Mouse (Mus musculus): ENCODE data around the gene Park7. TPM values are rescaled to one million over a fixed set of nuclear protein-coding genes. Genes with fewer than 3 reads are reported as not detected.

Gene Park7
- polyA plus RNA-seq, 1 experiment from 2014 or later: 371 TPM

- H3K4me1 ChIP-seq (ENCODE audit: control insufficient read depth, insufficient read depth, low read length): no peaks in the 10 kb centered on the region; the same call in 1 of the 2 replicates
- no peak overlapping the region for H3K9ac ChIP-seq (ENCODE audit: low read depth, low read length)
- WGBS: 93% methylated on average over 12 of the region's 12 CpGs
- peaks cover 46% of the 10 kb centered on the region for H3K36me3 ChIP-seq (ENCODE audit: control insufficient read depth, insufficient read depth, low read length)
- H3K27ac ChIP-seq (ENCODE audit: low read length): no peak overlapping the region
- H3K9me3 ChIP-seq (replicated peaks; ENCODE audit: control insufficient read depth, low read length, poor library complexity, severe bottlenecking): no peaks in the 10 kb centered on the region
- H3K4me3 ChIP-seq (ENCODE audit: low read depth, low read length): no peak overlapping the region
- no peaks in the 10 kb centered on the region for H3K27me3 ChIP-seq (ENCODE audit: control insufficient read depth, insufficient read depth, low read depth, low read length)
- no peak for ATAC-seq
- H3K4me2 ChIP-seq (ENCODE audit: low read length): no peak overlapping the region
These were observed 12.2 kb downstream of the Park7 start for GRCm38 (mm10) chr4:150902062-150902461.

- H3K4me3 ChIP-seq (ENCODE audit: low read depth, low read length): no peak overlapping the region
- H3K4me1 ChIP-seq (ENCODE audit: control insufficient read depth, insufficient read depth, low read length): no peaks in the 10 kb centered on the region; the same call in 1 of the 2 replicates
These were observed 12.6 kb downstream of the Park7 start for GRCm38 (mm10) chr4:150901651-150902050.

GRCm38 (mm10) chr4:150900486-150900885 lies 13.8 kb downstream of the Park7 start:
- H3K4me1 ChIP-seq (ENCODE audit: control insufficient read depth, insufficient read depth, low read length): no peaks in the 10 kb centered on the region; the same call in 1 of the 2 replicates
- no peaks in the 10 kb centered on the region for H3K27me3 ChIP-seq (ENCODE audit: control insufficient read depth, insufficient read depth, low read depth, low read length)
- H3K36me3 ChIP-seq (ENCODE audit: control insufficient read depth, insufficient read depth, low read length): peaks cover 53% of the 10 kb centered on the region
- H3K4me2 ChIP-seq (ENCODE audit: low read length): no peak overlapping the region
- H3K4me3 ChIP-seq (ENCODE audit: low read depth, low read length): no peak overlapping the region
- no peak for ATAC-seq
- no peak overlapping the region for H3K27ac ChIP-seq (ENCODE audit: low read length)
- WGBS: 96% methylated on average over 13 of the region's 13 CpGs
- no peak overlapping the region for H3K9ac ChIP-seq (ENCODE audit: low read depth, low read length)
- H3K9me3 ChIP-seq (replicated peaks; ENCODE audit: control insufficient read depth, low read length, poor library complexity, severe bottlenecking): no peaks in the 10 kb centered on the region

More at GRCm38 (mm10) chr4:150901651-150902050, 12.6 kb downstream of the Park7 start:
- Histone ChIP-seq H3K9me3 (replicated peaks; ENCODE audit: control insufficient read depth, low read length, poor library complexity, severe bottlenecking) (no peaks in the 10 kb centered on the region), H3K4me2 (ENCODE audit: low read length) (no peak overlapping the region), H3K27me3 (ENCODE audit: control insufficient read depth, insufficient read depth, low read depth, low read length) (no peaks in the 10 kb centered on the region), H3K27ac (ENCODE audit: low read length) (no peak overlapping the region), H3K9ac (ENCODE audit: low read depth, low read length) (no peak overlapping the region), H3K36me3 (ENCODE audit: control insufficient read depth, insufficient read depth, low read length) (peaks cover 50% of the 10 kb centered on the region)
- 57% methylated on average over 9 of the region's 9 CpGs for WGBS
- no peak for ATAC-seq

- peak; percentile 31; the same call in 1 of the 2 replicates for ATAC-seq
- no peaks in the 10 kb centered on the region; the same call in 1 of the 2 replicates for H3K4me1 ChIP-seq (ENCODE audit: control insufficient read depth, insufficient read depth, low read length)
- no peak overlapping the region for H3K4me2 ChIP-seq (ENCODE audit: low read length)
- H3K36me3 ChIP-seq (ENCODE audit: control insufficient read depth, insufficient read depth, low read length): peaks cover 47% of the 10 kb centered on the region
- no peak overlapping the region for H3K27ac ChIP-seq (ENCODE audit: low read length)
- no peaks in the 10 kb centered on the region for H3K9me3 ChIP-seq (replicated peaks; ENCODE audit: control insufficient read depth, low read length, poor library complexity, severe bottlenecking)
- H3K4me3 ChIP-seq (ENCODE audit: low read depth, low read length): no peak overlapping the region
- WGBS: 58% methylated on average over 13 of the region's 13 CpGs
- no peaks in the 10 kb centered on the region for H3K27me3 ChIP-seq (ENCODE audit: control insufficient read depth, insufficient read depth, low read depth, low read length)
- 0 out of 2 replicates have a peak overlapping the region, but pooled peaks have one; percentile 20 for H3K9ac ChIP-seq (ENCODE audit: low read depth, low read length)
These were observed 15.4 kb downstream of the Park7 start for GRCm38 (mm10) chr4:150898716-150899365.

GRCm38 (mm10) chr4:150896896-150897624 lies 17.2 kb downstream of the Park7 start:
- no peaks in the 10 kb centered on the region; the same call in 1 of the 2 replicates for H3K4me1 ChIP-seq (ENCODE audit: control insufficient read depth, insufficient read depth, low read length)
- 94% methylated on average over 26 of the region's 26 CpGs for WGBS
- no peak overlapping the region for H3K27ac ChIP-seq (ENCODE audit: low read length)
- peaks cover 34% of the 10 kb centered on the region for H3K36me3 ChIP-seq (ENCODE audit: control insufficient read depth, insufficient read depth, low read length)
- no peak overlapping the region for H3K4me3 ChIP-seq (ENCODE audit: low read depth, low read length)
- H3K9me3 ChIP-seq (replicated peaks; ENCODE audit: control insufficient read depth, low read length, poor library complexity, severe bottlenecking): no peaks in the 10 kb centered on the region
- ATAC-seq: no peak
- H3K4me2 ChIP-seq (ENCODE audit: low read length): no peak overlapping the region
- H3K9ac ChIP-seq (ENCODE audit: low read depth, low read length): no peak overlapping the region
- H3K27me3 ChIP-seq (ENCODE audit: control insufficient read depth, insufficient read depth, low read depth, low read length): no peaks in the 10 kb centered on the region

GRCm38 (mm10) chr4:150894718-150895501 lies 19.3 kb downstream of the Park7 start:
- H3K27me3 ChIP-seq (ENCODE audit: control insufficient read depth, insufficient read depth, low read depth, low read length): no peaks in the 10 kb centered on the region
- no peak overlapping the region for H3K4me3 ChIP-seq (ENCODE audit: low read depth, low read length)
- H3K36me3 ChIP-seq (ENCODE audit: control insufficient read depth, insufficient read depth, low read length): peaks cover 23% of the 10 kb centered on the region; the same call in 1 of the 2 replicates
- H3K9ac ChIP-seq (ENCODE audit: low read depth, low read length): no peak overlapping the region
- no peak overlapping the region for H3K27ac ChIP-seq (ENCODE audit: low read length)
- H3K4me2 ChIP-seq (ENCODE audit: low read length): no peak overlapping the region
- WGBS: 77% methylated on average over 8 of the region's 8 CpGs
- H3K9me3 ChIP-seq (replicated peaks; ENCODE audit: control insufficient read depth, low read length, poor library complexity, severe bottlenecking): no peaks in the 10 kb centered on the region
- H3K4me1 ChIP-seq (ENCODE audit: control insufficient read depth, insufficient read depth, low read length): no peaks in the 10 kb centered on the region; the same call in 1 of the 2 replicates
- ATAC-seq: no peak

GRCm38 (mm10) chr4:150891308-150891707 lies 22.9 kb downstream of the Park7 start:
- H3K4me3 ChIP-seq (ENCODE audit: low read depth, low read length): no peak overlapping the region
- H3K9me3 ChIP-seq (replicated peaks; ENCODE audit: control insufficient read depth, low read length, poor library complexity, severe bottlenecking): no peaks in the 10 kb centered on the region
- WGBS: 84% methylated on average over 5 of the region's 5 CpGs
- H3K27ac ChIP-seq (ENCODE audit: low read length): no peak overlapping the region
- no peaks in the 10 kb centered on the region for H3K27me3 ChIP-seq (ENCODE audit: control insufficient read depth, insufficient read depth, low read depth, low read length)
- H3K4me2 ChIP-seq (ENCODE audit: low read length): no peak overlapping the region
- H3K4me1 ChIP-seq (ENCODE audit: control insufficient read depth, insufficient read depth, low read length): no peaks in the 10 kb centered on the region
- H3K9ac ChIP-seq (ENCODE audit: low read depth, low read length): no peak overlapping the region
- H3K36me3 ChIP-seq (ENCODE audit: control insufficient read depth, insufficient read depth, low read length): 0 out of 2 replicates have a peak, but pooled peaks cover 4% of the 10 kb centered on the region
- ATAC-seq: no peak

- Histone ChIP-seq H3K9me3 (replicated peaks; ENCODE audit: control insufficient read depth, low read length, poor library complexity, severe bottlenecking) (no peaks in the 10 kb centered on the region), H3K4me2 (ENCODE audit: low read length) (no peak overlapping the region), H3K27me3 (ENCODE audit: control insufficient read depth, insufficient read depth, low read depth, low read length) (no peaks in the 10 kb centered on the region), H3K4me1 (ENCODE audit: control insufficient read depth, insufficient read depth, low read length) (no peaks in the 10 kb centered on the region), H3K36me3 (ENCODE audit: control insufficient read depth, insufficient read depth, low read length) (no peaks in the 10 kb centered on the region), H3K27ac (ENCODE audit: low read length) (no peak overlapping the region), H3K4me3 (ENCODE audit: low read depth, low read length) (no peak overlapping the region), H3K9ac (ENCODE audit: low read depth, low read length) (no peak overlapping the region)
- WGBS: 60% methylated on average over 13 of the region's 13 CpGs
- ATAC-seq: no peak
These were observed 24.3 kb downstream of the Park7 start for GRCm38 (mm10) chr4:150889955-150890315.
